Mouse (Mus musculus): ENCODE data around the gene Acap1. TPM values are rescaled to one million over a fixed set of nuclear protein-coding genes. Genes with fewer than 3 reads are reported as not detected.

Gene Acap1
- polyA plus RNA-seq, 1 experiment: 11.6 TPM

DNA sequence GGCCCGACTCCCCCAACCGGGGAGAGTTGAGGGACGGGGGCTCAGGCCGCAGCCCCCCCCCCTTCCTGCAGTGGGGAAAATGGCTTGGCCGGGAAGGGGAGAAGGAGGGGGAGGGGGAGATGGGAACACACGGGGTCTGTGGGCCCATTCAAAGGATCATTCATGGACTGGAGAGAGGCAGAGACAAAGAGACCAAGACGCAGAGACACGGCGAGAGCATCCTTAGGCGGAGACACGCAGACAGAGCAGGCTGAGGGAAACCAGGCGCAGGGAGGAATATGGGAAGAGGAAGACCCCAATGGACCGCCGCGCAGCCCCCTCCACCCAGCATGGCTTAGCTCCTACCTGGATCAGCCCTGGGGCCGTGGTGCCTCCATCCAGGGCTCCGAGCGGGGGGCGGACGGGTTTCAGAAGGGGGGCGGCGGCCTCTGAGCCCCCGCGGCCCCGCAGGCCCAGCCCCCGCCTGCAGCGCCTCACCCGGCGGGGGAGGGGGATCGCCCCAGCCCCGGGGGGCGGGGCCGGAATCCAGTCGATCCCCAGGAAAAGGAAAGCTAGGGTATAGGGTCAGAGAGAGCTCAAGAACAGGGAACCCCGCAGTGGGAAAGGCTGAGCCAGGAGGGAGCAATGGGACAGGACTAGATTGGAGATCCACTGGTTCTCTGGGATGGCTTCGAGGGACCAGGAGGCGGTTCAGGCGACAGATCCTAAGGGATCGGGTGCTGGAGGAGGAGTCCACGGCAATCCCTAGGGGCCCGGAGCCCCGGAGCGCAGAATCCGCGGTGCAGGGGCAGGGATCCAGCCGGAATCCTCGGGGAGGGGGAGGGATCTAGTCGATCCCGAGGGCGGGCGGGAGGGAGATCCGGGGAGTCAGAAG, 58.4 kb downstream of the Acap1 start:
- peaks cover 4% of the 10 kb centered on the region for H3K4me1 ChIP-seq (ENCODE audit: control insufficient read depth, insufficient read depth, insufficient read length, low read length)
- TF ChIP-seq CTCF (IDR thresholded peaks at IDR 0.05; ENCODE audit: extremely low read depth, insufficient read length, insufficient replicate concordance, low read depth, low read length) (no peak), POLR2A (IDR thresholded peaks at IDR 0.05; ENCODE audit: low read depth, low read length) (no peak)
- peak overlapping the region; percentile 76 for H3K4me3 ChIP-seq (ENCODE audit: low read depth, low read length)
- H3K27me3 ChIP-seq (ENCODE audit: control insufficient read depth, insufficient read depth, low read length): peaks cover 12% of the 10 kb centered on the region
- no peak overlapping the region for H3K27ac ChIP-seq (ENCODE audit: insufficient read depth, low read depth, low read length)
- H3K36me3 ChIP-seq (ENCODE audit: control insufficient read depth, insufficient read depth, low read length): no peaks in the 10 kb centered on the region
- 6% methylated on average over 49 of the region's 52 CpGs for WGBS

DNA sequence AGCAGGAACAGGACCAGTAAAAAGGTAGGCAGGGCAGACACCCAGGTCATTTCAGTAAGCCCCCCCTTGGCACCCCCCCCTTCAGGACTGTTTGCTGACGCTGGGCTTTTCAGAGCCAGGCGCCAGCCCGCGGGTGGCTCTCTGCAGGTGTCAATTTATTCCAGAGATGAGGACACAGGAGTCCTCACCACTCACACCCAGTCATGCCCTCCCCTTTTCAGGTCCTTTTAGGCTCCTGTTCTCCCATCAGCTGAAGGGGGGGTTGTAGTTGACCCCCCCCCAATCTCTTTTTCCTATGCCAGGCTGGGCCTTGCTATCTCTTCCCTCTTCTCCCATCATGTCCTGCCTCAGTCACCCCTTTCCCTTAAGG, 59.4 kb downstream of the Acap1 start:
- TF ChIP-seq POLR2A (IDR thresholded peaks at IDR 0.05; ENCODE audit: low read depth, low read length) (no peak), CTCF (IDR thresholded peaks at IDR 0.05; ENCODE audit: extremely low read depth, insufficient read length, insufficient replicate concordance, low read depth, low read length) (no peak)
- Histone ChIP-seq H3K27me3 (ENCODE audit: control insufficient read depth, insufficient read depth, low read length) (peaks cover 12% of the 10 kb centered on the region), H3K27ac (ENCODE audit: insufficient read depth, low read depth, low read length) (no peak overlapping the region), H3K4me1 (ENCODE audit: control insufficient read depth, insufficient read depth, insufficient read length, low read length) (peaks cover 4% of the 10 kb centered on the region), H3K4me3 (ENCODE audit: low read depth, low read length) (no peak overlapping the region), H3K36me3 (ENCODE audit: control insufficient read depth, insufficient read depth, low read length) (no peaks in the 10 kb centered on the region)
- 18% methylated on average over 4 of the region's 4 CpGs for WGBS

DNA sequence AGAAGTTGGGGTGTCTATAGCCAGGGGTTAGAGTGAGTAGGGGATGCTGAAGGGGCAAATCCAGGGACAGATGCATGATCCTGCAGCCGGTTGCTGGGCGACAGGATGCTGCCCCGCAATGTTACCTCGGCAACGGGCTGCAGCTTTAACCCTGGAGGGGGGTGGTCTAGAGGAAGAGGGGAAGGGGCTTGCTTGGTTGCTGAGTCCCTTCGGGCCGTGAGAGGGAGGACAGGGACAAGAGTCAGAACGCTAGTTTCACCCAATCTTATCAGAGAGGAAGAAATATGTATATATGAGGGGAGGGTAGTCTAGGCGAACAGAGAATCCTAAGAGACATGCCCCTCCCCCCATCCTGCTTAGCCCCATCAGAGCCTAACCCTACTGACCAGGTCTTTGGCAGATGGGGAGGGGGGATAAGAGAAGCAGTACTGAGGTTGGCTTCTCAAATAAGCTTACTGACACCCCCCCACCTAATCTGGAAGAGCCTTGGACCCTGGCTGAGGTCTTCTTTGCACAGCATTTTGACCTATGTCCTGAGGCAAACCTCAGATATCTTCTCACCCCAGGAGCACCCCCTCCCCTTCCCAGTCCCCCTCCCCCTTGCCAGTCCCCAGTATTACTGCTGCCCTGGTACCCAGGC, 59.9 kb downstream of the Acap1 start:
- Histone ChIP-seq H3K4me1 (ENCODE audit: control insufficient read depth, insufficient read depth, insufficient read length, low read length) (peaks cover 4% of the 10 kb centered on the region), H3K4me3 (ENCODE audit: low read depth, low read length) (no peak overlapping the region), H3K27me3 (ENCODE audit: control insufficient read depth, insufficient read depth, low read length) (peaks cover 12% of the 10 kb centered on the region), H3K36me3 (ENCODE audit: control insufficient read depth, insufficient read depth, low read length) (no peaks in the 10 kb centered on the region), H3K27ac (ENCODE audit: insufficient read depth, low read depth, low read length) (no peak overlapping the region)
- no peak for TF ChIP-seq CTCF (IDR thresholded peaks at IDR 0.05; ENCODE audit: extremely low read depth, insufficient read length, insufficient replicate concordance, low read depth, low read length)
- TF ChIP-seq POLR2A (IDR thresholded peaks at IDR 0.05; ENCODE audit: low read depth, low read length): no peak
- 54% methylated on average over 9 of the region's 9 CpGs for WGBS

DNA sequence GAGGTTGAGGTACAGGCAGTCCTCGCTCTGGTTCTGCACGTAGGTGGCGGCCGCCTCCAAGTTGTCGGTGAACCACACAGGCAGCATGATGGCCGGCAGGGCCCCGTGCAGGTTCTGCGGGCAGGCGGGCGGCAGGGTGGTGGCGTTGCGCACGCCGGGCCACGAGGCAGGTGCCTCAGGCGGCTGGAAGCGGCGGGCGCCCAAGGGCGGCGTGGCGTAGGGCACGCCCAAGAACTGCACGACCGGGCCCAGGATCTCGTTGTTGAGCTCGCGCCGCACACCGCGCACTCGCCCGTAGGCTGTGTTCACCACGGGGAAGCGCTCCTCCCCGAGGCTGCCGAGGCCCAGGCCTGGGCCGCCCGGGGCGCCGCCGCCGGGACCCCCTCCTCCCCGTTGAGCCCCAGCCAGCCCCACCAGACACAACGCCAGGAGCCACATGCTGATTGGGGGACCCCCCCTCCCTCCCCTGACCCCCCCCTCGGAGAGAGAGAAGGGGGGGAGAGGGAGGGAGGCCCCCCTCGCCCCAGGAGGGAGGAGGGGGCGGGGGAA, 61.3 kb downstream of the Acap1 start:
- peak overlapping the region; percentile 42 for H3K4me3 ChIP-seq (ENCODE audit: low read depth, low read length)
- 5% methylated on average over 48 of the region's 48 CpGs for WGBS
- H3K4me1 ChIP-seq (ENCODE audit: control insufficient read depth, insufficient read depth, insufficient read length, low read length): peaks cover 4% of the 10 kb centered on the region
- H3K36me3 ChIP-seq (ENCODE audit: control insufficient read depth, insufficient read depth, low read length): no peaks in the 10 kb centered on the region
- H3K27me3 ChIP-seq (ENCODE audit: control insufficient read depth, insufficient read depth, low read length): peaks cover 12% of the 10 kb centered on the region
- no peak for TF ChIP-seq CTCF (IDR thresholded peaks at IDR 0.05; ENCODE audit: extremely low read depth, insufficient read length, insufficient replicate concordance, low read depth, low read length)
- TF ChIP-seq POLR2A (IDR thresholded peaks at IDR 0.05; ENCODE audit: low read depth, low read length): no peak
- H3K27ac ChIP-seq (ENCODE audit: insufficient read depth, low read depth, low read length): no peak overlapping the region

DNA sequence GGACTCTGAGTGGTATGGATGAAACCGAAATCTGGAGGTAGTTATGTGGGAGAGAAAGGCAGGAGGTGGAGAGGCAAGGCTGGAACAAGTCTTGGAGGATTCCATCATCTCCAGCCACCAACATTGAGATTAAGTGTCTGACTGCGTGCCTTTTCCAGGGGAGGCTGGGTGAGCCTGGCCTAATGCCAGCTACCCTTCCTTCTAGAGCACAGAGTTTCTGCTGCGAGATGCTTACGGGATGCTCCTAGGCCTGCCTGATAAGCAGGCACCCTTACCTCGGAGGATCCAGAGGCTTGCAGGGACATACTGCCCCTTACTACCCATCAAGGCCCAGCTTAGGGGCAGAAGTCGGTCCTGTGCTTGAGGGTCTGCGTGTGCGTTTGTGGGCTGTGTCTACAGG, 61.8 kb downstream of the Acap1 start:
- TF ChIP-seq CTCF (IDR thresholded peaks at IDR 0.05; ENCODE audit: extremely low read depth, insufficient read length, insufficient replicate concordance, low read depth, low read length) (no peak), POLR2A (IDR thresholded peaks at IDR 0.05; ENCODE audit: low read depth, low read length) (no peak)
- H3K4me3 ChIP-seq (ENCODE audit: low read depth, low read length): peak overlapping the region; percentile 42

More for the DNA sequence above, 61.8 kb downstream of the Acap1 start:
- WGBS: 46% methylated on average over 8 of the region's 8 CpGs
- Histone ChIP-seq H3K27me3 (ENCODE audit: control insufficient read depth, insufficient read depth, low read length) (peaks cover 12% of the 10 kb centered on the region), H3K27ac (ENCODE audit: insufficient read depth, low read depth, low read length) (no peak overlapping the region), H3K36me3 (ENCODE audit: control insufficient read depth, insufficient read depth, low read length) (no peaks in the 10 kb centered on the region), H3K4me1 (ENCODE audit: control insufficient read depth, insufficient read depth, insufficient read length, low read length) (peaks cover 4% of the 10 kb centered on the region)

Other genes starting within 250 kb of the Acap1 start
- gene Sox15, start 240.2 kb downstream of the Acap1 start, polyA plus RNA-seq (2012; rRNA removed): 0.43 TPM in 1 of 2 replicates, not detected in the other
- gene Mpdu1, start 232.9 kb downstream of the Acap1 start, polyA plus RNA-seq (2012; rRNA removed): 79.7 and 135 TPM in 2 replicates
- gene Cd68, start 229.4 kb downstream of the Acap1 start, polyA plus RNA-seq (2012; rRNA removed): 20.9 and 24.7 TPM in 2 replicates
- 92.1 and 134 TPM in 2 replicates for gene Eif4a1, start 223.1 kb downstream of the Acap1 start, polyA plus RNA-seq (2012; rRNA removed)
- gene Senp3, start 213.5 kb downstream of the Acap1 start, polyA plus RNA-seq (2012; rRNA removed): 15.4 and 24.6 TPM in 2 replicates
- 6.9 and 11.6 TPM in 2 replicates for gene Tnfsf13, start 209.8 kb downstream of the Acap1 start, polyA plus RNA-seq (2012; rRNA removed)
- gene Tnfsf12, start 199.7 kb downstream of the Acap1 start, polyA plus RNA-seq (2012; rRNA removed): 11.9 and 13.7 TPM in 2 replicates
- 1.8 and 2.3 TPM in 2 replicates for gene Tnfsfm13, start 199.4 kb downstream of the Acap1 start, polyA plus RNA-seq (2012; rRNA removed)
- 22.5 and 62.3 TPM in 2 replicates for gene Polr2a, start 136.9 kb downstream of the Acap1 start, polyA plus RNA-seq (2012; rRNA removed)
- gene Slc35g3, start 133.6 kb downstream of the Acap1 start, polyA plus RNA-seq (2012; rRNA removed): 0.08 and 0.16 TPM in 2 replicates
- gene Zbtb4, start 129.6 kb downstream of the Acap1 start, polyA plus RNA-seq (2012; rRNA removed): 12.1 and 16.5 TPM in 2 replicates
- gene Chrnb1, start 99.6 kb downstream of the Acap1 start, polyA plus RNA-seq (2012; rRNA removed): 5.5 and 8.7 TPM in 2 replicates
- gene Fgf11, start 93.7 kb downstream of the Acap1 start, polyA plus RNA-seq (2012; rRNA removed): 3.6 and 4.8 TPM in 2 replicates
- 30.5 and 63.0 TPM in 2 replicates for gene Tmem102, start 89.9 kb downstream of the Acap1 start, polyA plus RNA-seq (2012; rRNA removed)
- gene Gm39566, start 80.2 kb downstream of the Acap1 start, polyA plus RNA-seq (2012; rRNA removed): not detected in 2 replicates
- gene Spem2, start 77.1 kb downstream of the Acap1 start, polyA plus RNA-seq (2012; rRNA removed): not detected in 2 replicates
- not detected in 2 replicates for gene Spem1, start 73.4 kb downstream of the Acap1 start, polyA plus RNA-seq (2012; rRNA removed)
- gene Nlgn2, start 57.8 kb downstream of the Acap1 start, polyA plus RNA-seq (2012; rRNA removed): 11.1 and 12.0 TPM in 2 replicates
- gene Tmem256, start 57.0 kb downstream of the Acap1 start, polyA plus RNA-seq (2012; rRNA removed): 98.8 and 99.3 TPM in 2 replicates
- gene Plscr3, start 49.2 kb downstream of the Acap1 start, polyA plus RNA-seq (2012; rRNA removed): 14.6 and 29.3 TPM in 2 replicates
- gene Tnk1, start 36.8 kb downstream of the Acap1 start, polyA plus RNA-seq (2012; rRNA removed): 21.1 and 46.3 TPM in 2 replicates
- not detected in 2 replicates for gene Tmem95, start 17.5 kb downstream of the Acap1 start, polyA plus RNA-seq (2012; rRNA removed)
- 1.6 and 2.8 TPM in 2 replicates for gene Kctd11, start 14.1 kb downstream of the Acap1 start, polyA plus RNA-seq (2012; rRNA removed)
- 1.8 and 2.6 TPM in 2 replicates for gene 2810408A11Rik, start 5.4 kb upstream of the Acap1 start, polyA plus RNA-seq (2012; rRNA removed)
- gene Neurl4, start 5.5 kb upstream of the Acap1 start, polyA plus RNA-seq (2012; rRNA removed): 17.3 and 23.9 TPM in 2 replicates
- 57.4 and 104 TPM in 2 replicates for gene Gps2, start 18.3 kb upstream of the Acap1 start, polyA plus RNA-seq (2012; rRNA removed)
- 136 and 230 TPM in 2 replicates for gene Eif5a, start 26.4 kb upstream of the Acap1 start, polyA plus RNA-seq (2012; rRNA removed)
- 10.6 and 11.4 TPM in 2 replicates for gene Ybx2, start 40.3 kb upstream of the Acap1 start, polyA plus RNA-seq (2012; rRNA removed)
- 11.2 and 12.9 TPM in 2 replicates for gene Slc2a4, start 52.6 kb upstream of the Acap1 start, polyA plus RNA-seq (2012; rRNA removed)
- gene Cldn7, start 69.2 kb upstream of the Acap1 start, polyA plus RNA-seq (2012; rRNA removed): 521 and 1,844 TPM in 2 replicates
- 59.7 and 116 TPM in 2 replicates for gene Ctdnep1, start 85.6 kb upstream of the Acap1 start, polyA plus RNA-seq (2012; rRNA removed)
- 24.4 and 37.8 TPM in 2 replicates for gene Elp5, start 87.0 kb upstream of the Acap1 start, polyA plus RNA-seq (2012; rRNA removed)
- 211 and 564 TPM in 2 replicates for gene Gabarap, start 95.6 kb upstream of the Acap1 start, polyA plus RNA-seq (2012; rRNA removed)
- gene Phf23, start 100.2 kb upstream of the Acap1 start, polyA plus RNA-seq (2012; rRNA removed): 5.7 and 12.4 TPM in 2 replicates
- gene Dvl2, start 105.1 kb upstream of the Acap1 start, polyA plus RNA-seq (2012; rRNA removed): 5.2 and 7.4 TPM in 2 replicates
- gene Acadvl, start 119.9 kb upstream of the Acap1 start, polyA plus RNA-seq (2012; rRNA removed): 65.6 and 109 TPM in 2 replicates
- gene Dlg4, start 121.4 kb upstream of the Acap1 start, polyA plus RNA-seq (2012; rRNA removed): 5.3 and 5.5 TPM in 2 replicates
- not detected in 2 replicates for gene Asgr1, start 158.5 kb upstream of the Acap1 start, polyA plus RNA-seq (2012; rRNA removed)
- gene Asgr2, start 197.1 kb upstream of the Acap1 start, polyA plus RNA-seq (2012; rRNA removed): 0.16 and 0.30 TPM in 2 replicates
- 0.93 and 1.6 TPM in 2 replicates for gene Mgl2, start 234.8 kb upstream of the Acap1 start, polyA plus RNA-seq (2012; rRNA removed)